Mouse (Mus musculus): Measurements from ENCODE around the gene Rpe.

GRCm38 (mm10) chr1:66677928-66678327 is 22.7 kb upstream of the Rpe start:
- no peak for TF ChIP-seq POLR2A (IDR thresholded peaks at IDR 0.05; ENCODE audit: control insufficient read depth, low read depth, low read length)
- no peak for TF ChIP-seq CTCF (IDR thresholded peaks at IDR 0.05; ENCODE audit: control insufficient read depth, insufficient read depth, insufficient replicate concordance, low read depth, low read length)

Measured in testis, adult 2 months (tissue).